Mouse (Mus musculus) bone marrow, adult 2 months (tissue): ENCODE results near the gene Brsk2.

Experiments used
- CTCF ChIP-seq: fragments of 200-500 bp; IDR thresholded peaks from 2 replicates; pipeline ENCODE4 v1.5.1; 2011; ENCODE audit warnings: low read length, control low read depth; ENCODE audit not compliant: control insufficient read depth, insufficient read depth
- POLR2A ChIP-seq: fragments of 200-500 bp; IDR thresholded peaks from 2 replicates; pipeline ENCODE4 v1.6.1; 2011; ENCODE audit warnings: low read depth, mild to moderate bottlenecking, control low read depth, low read length, borderline replicate concordance; ENCODE audit not compliant: control insufficient read depth

- TF ChIP-seq CTCF (no peak), POLR2A (no peak)
These were observed 84.6 kb downstream of the Brsk2 start for GRCm38 (mm10) chr7:142034198-142034597.
